25 mouse cellular contexts compared by ENCODE assay signal in genomic region chr16:67284664-67285063, GRCm38 (mm10).
"Had no signal": no experiment of that assay in that cellular context is flagged by ENCODE, and none has a peak within 500 bp of the region (broad histone marks: within the 10 kb centered on the region; RNA-seq: fewer than 3 reads in every experiment).

No protein-coding gene starts in this region.

- H3K4me3 ChIP-seq: heart, adult 2 months; heart, embryonic 13.5 days; heart, embryonic 15.5 days; hindbrain, embryonic 13.5 days; hindbrain, embryonic 15.5 days; kidney, embryonic 15.5 days; limb, embryonic 13.5 days; limb, embryonic 15.5 days; liver, embryonic 12.5 days had no signal

- H3K4me1 ChIP-seq: heart, embryonic 13.5 days; heart, embryonic 15.5 days; hindbrain, embryonic 13.5 days; hindbrain, embryonic 15.5 days; kidney, embryonic 15.5 days; limb, embryonic 13.5 days; limb, embryonic 15.5 days; liver, embryonic 12.5 days had no signal

- DNase-seq: gastrocnemius, postnatal 14 days; gastrocnemius, postnatal 36 days; heart, adult 11 months; heart, adult 2 months; heart, postnatal 14 days; heart, postnatal 36 days; kidney, adult 11 months; kidney, adult 2 months; kidney, adult 9 months; kidney, postnatal 14 days; kidney, postnatal 36 days; layer of hippocampus, adult 9-11 months; layer of hippocampus, postnatal 36 days; left cerebral cortex, postnatal 4 days had no signal

- H3K27ac ChIP-seq: heart, adult 2 months; heart, embryonic 13.5 days; heart, embryonic 15.5 days; hindbrain, embryonic 13.5 days; hindbrain, embryonic 15.5 days; hindbrain, postnatal 0 days; kidney, embryonic 15.5 days; kidney, postnatal 0 days; limb, embryonic 13.5 days; limb, embryonic 15.5 days; liver, embryonic 12.5 days; liver, embryonic 14.5 days had no signal
